Mouse (Mus musculus) common myeloid progenitor, adult 5-6 weeks (primary cell): Measurements from ENCODE around the gene Rapgef4. TPM values are rescaled to one million over a fixed set of nuclear protein-coding genes. Genes with fewer than 3 reads are reported as not detected.
"Not testable (repeated sequence)": the region's sequence is repeated elsewhere in the genome, so short reads cannot be mapped to it uniquely, and the experiment has no call there.

Experiments
- ATAC-seq: replicated peaks from 2 replicates; pipeline ENCODE4 v1.8.0; 2016; ENCODE audit warnings: low read depth, mild to moderate bottlenecking, moderate TSS enrichment, inconsistent platforms; ENCODE audit not compliant: poor library complexity, severe bottlenecking
- total RNA-seq: library from RNA; stranded (forward); fragments of 200-1000, 187-1606 nt; gene quantifications from 2 replicates; pipeline ENCODE4 v1.2.3, GENCODE M21; 2017

Rapgef4 gene
- total RNA-seq, 1 experiment from 2014 or later = 0.64 TPM

DNA sequence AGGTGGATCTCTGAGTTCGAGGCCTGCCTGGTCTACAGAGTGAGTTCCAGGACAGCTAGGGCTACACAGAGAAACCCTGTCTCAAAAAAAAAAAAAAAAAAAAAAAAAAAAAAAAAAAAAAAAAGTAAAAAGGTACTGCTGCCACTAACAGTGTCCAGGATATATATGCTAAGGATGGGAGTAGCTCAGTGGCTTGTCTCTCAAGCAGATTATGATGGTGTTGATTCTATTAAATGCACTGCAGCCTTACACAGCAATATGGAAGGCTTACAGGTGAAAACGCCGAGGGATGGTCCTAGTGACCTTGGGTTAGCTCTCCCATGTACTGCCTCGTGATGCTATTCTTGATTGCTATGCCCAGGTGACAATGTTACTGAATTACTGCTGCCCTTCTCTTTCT lies 160.7 kb downstream of the Rapgef4 start:
- not testable (repeated sequence) for ATAC-seq

- no peak for ATAC-seq
These were observed 162.4 kb downstream of the Rapgef4 start for GRCm38 (mm10) chr2:72143413-72143812.

DNA sequence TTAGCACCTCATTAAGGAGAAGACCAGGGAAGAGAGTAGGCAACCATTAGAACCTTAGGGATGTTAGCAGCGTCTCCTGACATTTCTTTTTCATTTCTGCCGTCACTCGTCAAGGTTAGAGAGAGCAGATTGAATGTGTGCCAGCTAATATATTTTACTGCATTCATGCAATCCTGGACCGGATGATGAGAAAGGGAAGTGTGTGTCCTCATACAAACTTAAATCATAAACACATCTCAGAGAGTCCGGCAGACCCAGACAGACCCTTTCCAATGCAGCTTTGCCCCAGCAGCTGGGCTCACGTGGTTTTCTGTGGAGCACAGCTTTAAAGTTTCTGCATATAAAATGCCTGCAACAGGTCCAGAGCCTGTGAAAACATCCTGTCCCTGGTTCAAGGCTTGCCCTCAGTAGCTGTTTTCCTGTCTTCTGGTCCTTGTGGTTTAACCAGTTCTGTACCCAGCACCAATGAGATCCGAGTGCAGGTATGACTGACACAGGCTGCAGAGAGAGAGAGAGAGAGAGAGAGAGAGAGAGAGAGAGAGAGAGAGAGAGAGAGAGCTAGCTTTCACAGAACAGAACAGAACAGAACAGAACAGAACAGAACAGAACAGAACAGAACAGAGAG lies 163.6 kb downstream of the Rapgef4 start:
- peak; percentile 23; the same call in 1 of the 2 replicates for ATAC-seq

DNA sequence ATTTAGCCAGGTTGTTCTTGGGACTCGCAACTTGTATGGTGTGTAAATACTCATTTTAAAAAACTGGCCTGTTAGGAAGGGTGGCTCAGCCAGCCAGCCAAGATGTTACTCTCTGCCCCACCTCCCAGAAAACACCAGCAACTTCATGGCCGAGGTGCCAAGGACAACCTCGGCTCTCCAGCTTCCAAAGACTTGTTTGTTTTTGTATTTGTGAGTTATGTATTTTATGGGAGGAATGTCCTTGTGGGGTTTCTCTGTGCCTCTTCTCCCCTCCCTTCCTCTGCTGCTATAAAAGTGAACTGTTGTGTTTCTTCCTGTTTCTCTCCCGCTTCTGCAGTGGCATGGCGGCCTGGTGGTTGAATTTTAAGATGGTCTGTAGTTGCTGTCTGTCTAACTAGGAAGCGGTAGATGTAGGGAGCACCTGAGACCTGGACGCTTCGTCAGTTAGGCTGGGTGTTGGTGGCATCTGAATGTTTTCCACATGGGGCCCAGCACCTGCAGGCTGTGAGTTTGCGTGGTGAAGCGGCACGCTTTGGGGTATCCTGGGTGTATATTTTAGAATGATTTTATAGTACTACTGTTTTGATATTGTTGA lies 164.3 kb downstream of the Rapgef4 start:
- ATAC-seq = no peak

- ATAC-seq = no peak
These were observed 165.0 kb downstream of the Rapgef4 start for GRCm38 (mm10) chr2:72146061-72146460.

DNA sequence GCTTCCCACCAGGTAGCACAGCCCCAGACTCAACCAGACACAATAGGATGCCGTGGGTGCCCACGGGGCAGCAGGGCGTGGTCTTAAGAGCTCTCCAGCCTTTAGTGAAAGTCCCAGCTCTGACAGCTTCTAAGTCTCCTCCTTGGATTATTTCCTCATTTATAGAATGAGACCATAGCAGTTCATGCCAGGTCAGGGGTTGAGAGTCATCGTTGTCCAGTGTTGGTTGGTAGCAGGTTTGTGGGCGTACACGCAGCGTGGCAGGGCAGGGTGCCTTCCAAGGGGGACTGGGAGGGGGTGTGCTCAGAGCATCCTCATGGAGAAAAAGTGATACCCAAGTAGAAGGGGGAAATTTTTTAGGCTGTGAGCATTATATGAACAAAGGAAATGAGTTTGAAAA lies 166.2 kb downstream of the Rapgef4 start:
- no peak for ATAC-seq

DNA sequence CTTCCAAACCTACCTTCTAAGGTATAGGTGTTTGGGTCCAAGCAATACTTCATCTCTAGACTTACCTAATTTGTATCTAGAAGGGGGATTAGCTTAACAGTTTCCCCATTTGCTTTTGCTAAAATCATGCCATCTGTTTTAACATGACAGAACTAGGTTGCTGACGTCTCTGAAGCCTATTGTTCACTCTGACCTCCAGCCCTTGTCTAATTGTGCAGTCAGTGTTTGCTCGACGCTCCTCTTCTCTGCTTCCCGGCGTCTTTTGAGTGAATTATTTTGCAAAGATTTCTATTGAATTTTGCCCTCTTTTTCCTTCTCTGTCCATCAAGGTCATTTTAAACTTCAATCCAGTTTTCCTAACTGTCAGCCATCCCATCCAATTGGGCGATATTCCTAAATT lies 166.7 kb downstream of the Rapgef4 start:
- ATAC-seq = no peak

- ATAC-seq = no peak
These were observed 167.6 kb downstream of the Rapgef4 start for GRCm38 (mm10) chr2:72148647-72149046.

DNA sequence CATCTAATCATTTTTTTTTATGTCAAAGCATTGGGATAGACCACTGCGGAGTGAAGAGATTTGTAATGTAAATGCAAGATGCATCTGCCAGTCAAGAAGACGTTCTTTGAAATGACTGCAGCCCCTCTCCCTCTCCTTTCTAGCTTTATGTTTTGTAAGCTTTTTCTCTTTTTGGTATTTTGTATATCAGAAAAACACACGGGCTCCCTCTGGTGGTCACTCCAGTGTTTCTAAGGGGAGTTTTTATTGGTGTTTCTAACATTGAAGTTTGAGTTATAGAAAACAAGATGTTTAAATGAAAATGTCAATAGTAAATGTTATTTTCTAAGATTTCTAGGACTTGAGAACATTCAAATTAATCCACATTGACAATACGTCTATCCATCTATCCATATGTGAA lies 168.0 kb downstream of the Rapgef4 start:
- ATAC-seq = no peak

DNA sequence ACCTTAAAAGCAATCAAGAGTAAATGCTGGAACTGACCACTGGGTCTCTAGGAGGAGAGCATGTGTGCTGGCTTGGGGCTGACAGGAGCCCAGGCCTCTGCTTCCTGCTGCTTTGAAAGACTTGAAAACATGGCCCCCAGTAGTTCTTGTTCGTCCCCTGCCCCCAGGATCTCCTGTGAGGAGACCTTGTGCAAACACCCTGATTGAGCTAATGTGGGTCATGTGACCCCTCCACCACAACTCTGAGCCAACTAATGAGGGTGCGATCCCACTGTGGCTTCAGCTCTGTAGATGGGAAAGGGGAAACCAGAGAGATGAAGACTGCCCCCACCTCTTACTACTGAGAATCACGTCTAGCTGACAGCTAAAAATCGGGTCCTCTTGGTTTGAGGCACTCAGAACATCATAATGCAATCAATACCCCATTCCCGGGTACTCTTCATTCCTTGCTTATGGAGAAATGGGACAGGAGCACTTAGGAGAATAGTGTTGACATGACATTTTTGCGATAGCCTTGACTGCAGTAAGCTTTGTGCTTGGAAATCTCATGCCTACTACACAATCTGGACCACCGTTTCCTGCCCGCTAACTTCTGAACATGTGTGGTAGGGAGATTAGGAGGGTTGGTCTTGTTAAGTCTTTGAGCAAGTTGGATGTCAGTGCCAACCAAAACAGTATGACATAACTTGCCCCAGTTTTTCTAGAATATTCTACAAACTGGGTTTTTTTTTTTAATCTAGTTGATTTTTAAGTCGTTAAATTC lies 170.9 kb downstream of the Rapgef4 start:
- peak; percentile 96 for ATAC-seq

- no peak for ATAC-seq
These were observed 171.7 kb downstream of the Rapgef4 start for GRCm38 (mm10) chr2:72152746-72153145.

DNA sequence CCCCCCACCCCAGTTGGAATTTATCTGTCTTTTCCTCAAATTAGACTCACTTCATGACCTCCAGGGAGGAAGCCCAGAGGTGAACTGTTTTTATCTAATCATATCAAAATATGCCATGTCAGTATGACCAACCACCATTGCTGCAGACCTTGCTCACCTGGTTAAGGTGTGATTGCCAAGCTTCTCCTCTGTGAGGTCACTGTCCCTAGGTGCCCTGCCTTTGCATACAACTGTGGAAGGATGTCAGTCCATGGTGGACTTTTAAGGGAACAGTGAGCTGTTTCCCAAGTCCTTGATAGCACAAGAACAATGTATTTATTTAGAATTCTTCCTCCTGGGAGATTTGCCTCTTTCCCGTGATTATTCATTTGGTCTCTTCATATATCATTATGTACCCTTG lies 172.8 kb downstream of the Rapgef4 start:
- no peak for ATAC-seq

- no peak for ATAC-seq
These were observed 174.2 kb downstream of the Rapgef4 start for GRCm38 (mm10) chr2:72155102-72155773.

GRCm38 (mm10) chr2:72156484-72156883 lies 175.4 kb downstream of the Rapgef4 start:
- no peak for ATAC-seq

GRCm38 (mm10) chr2:72157561-72157960 lies 176.5 kb downstream of the Rapgef4 start:
- ATAC-seq = peak; percentile 88

DNA sequence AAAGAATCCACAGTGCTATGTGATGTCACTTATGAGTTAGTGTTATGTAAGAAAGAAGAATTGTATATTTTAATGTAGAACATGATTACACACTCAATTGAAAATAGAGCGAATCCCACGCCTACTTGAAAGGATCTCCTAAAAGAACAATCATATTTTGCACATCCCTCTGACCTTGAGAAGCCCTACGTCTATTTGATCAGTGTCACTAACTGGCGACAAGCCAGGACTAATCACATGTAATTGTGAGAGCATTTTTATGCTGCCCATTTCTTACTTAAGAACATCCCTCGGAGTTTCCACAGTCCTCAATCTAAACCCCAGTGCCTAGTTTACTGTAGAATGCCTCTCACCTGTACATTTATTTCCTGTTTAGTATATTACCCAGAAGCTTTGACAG lies 177.0 kb downstream of the Rapgef4 start:
- no peak for ATAC-seq

DNA sequence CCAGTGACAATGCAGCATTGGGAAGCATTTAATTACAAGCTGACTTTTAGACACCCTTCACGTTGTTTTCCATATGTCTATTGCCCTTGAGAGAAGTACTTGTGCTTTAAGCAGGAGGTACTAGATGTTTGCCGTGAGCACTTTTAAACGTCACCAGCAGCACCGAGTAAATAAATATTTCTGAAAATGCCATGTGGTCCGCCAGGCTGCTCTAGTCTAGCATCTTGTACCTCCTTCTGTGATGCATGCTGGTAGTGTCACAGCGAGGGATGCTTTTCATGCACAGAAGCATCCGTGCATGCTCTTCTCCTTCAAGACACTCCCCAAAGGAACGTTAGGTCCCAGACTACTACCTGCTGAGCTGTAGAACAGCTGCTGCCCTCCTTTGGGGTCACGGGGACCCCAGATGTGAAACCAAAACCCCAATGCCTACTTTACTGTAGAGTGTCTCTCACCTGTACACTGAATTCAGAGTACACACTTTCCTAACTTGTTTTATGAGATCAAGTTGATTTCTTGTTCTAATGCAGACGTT lies 177.7 kb downstream of the Rapgef4 start:
- ATAC-seq = no peak

GRCm38 (mm10) chr2:72159281-72159680 lies 178.2 kb downstream of the Rapgef4 start:
- no peak for ATAC-seq

GRCm38 (mm10) chr2:72165136-72165854 lies 184.3 kb downstream of the Rapgef4 start:
- no peak for ATAC-seq
